Mouse (Mus musculus) kidney, adult 2 months (tissue): ENCODE results near the gene Armc7.

Experiments used
- CTCF ChIP-seq: fragments of 200-500 bp; conservative IDR thresholded peaks from 2 replicates; pipeline ENCODE4 v1.5.1; 2011; ENCODE audit warnings: low read depth, mild to moderate bottlenecking, control low read depth, low read length, moderate library complexity, mixed read lengths; ENCODE audit not compliant: insufficient read depth, insufficient read length
- POLR2A ChIP-seq: fragments of 200-500 bp; IDR thresholded peaks from one replicate; pipeline ENCODE4 v1.6.1; 2011; ENCODE audit warnings: low read depth, low read length, control low read depth

DNA sequence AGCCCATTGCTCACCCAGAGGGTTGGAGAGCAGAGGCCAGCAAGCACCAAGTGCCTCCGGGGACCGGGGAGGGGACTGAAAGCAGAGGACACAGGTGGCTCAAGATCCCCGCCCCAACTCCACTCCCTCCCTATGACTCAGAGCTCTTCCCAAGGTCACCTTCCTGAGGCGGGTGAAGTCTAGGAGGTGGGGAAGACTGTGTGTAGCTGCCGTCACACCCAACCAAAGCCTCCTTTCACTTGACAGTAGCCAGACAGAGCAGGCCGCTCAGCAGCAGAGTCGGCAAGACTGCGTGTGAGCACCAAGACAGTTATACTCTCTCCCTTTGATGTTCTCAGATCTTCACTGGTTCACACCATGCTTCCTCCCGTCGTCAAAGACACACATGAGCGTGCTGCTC lies 12.1 kb upstream of the Armc7 start:
- no peak for TF ChIP-seq CTCF
- peak; percentile 28 for TF ChIP-seq POLR2A
